Mouse (Mus musculus): ENCODE measurements around the gene Dcun1d2. TPM values are rescaled to one million over a fixed set of nuclear protein-coding genes. Genes with fewer than 3 reads are reported as not detected.

Dcun1d2 gene
- polyA plus RNA-seq, 1 experiment from 2014 or later, result 33.4 TPM

Other genes with a start within 250 kb of the Dcun1d2 start
- gene Proz, start 227.2 kb downstream of the Dcun1d2 start, polyA plus RNA-seq (2014; fragmentation: Nextera tagmentation; extraction: Ambion mirVana), result 1.3 and 1.6 TPM in 2 replicates
- gene Pcid2, start 182.7 kb downstream of the Dcun1d2 start, polyA plus RNA-seq (2014; fragmentation: Nextera tagmentation; extraction: Ambion mirVana), result 35.6 and 39.8 TPM in 2 replicates
- gene Cul4a, start 182.5 kb downstream of the Dcun1d2 start, polyA plus RNA-seq (2014; fragmentation: Nextera tagmentation; extraction: Ambion mirVana), result 66.4 and 72.0 TPM in 2 replicates
- 267 and 274 TPM in 2 replicates for gene Lamp1, start 129.0 kb downstream of the Dcun1d2 start, polyA plus RNA-seq (2014; fragmentation: Nextera tagmentation; extraction: Ambion mirVana)
- 25.8 and 27.6 TPM in 2 replicates for gene Grtp1, start 87.5 kb downstream of the Dcun1d2 start, polyA plus RNA-seq (2014; fragmentation: Nextera tagmentation; extraction: Ambion mirVana)
- not detected in 2 replicates for gene Adprhl1, start 34.0 kb downstream of the Dcun1d2 start, polyA plus RNA-seq (2014; fragmentation: Nextera tagmentation; extraction: Ambion mirVana)
- 30.7 and 46.9 TPM in 2 replicates for gene Tmco3, start 59 bp upstream of the Dcun1d2 start, polyA plus RNA-seq (2014; fragmentation: Nextera tagmentation; extraction: Ambion mirVana)
- 145 and 146 TPM in 2 replicates for gene Tfdp1, start 50.6 kb upstream of the Dcun1d2 start, polyA plus RNA-seq (2014; fragmentation: Nextera tagmentation; extraction: Ambion mirVana)
- not detected in 2 replicates for gene Atp4b, start 108.7 kb upstream of the Dcun1d2 start, polyA plus RNA-seq (2014; fragmentation: Nextera tagmentation; extraction: Ambion mirVana)
- gene Grk1, start 117.0 kb upstream of the Dcun1d2 start, polyA plus RNA-seq (2014; fragmentation: Nextera tagmentation; extraction: Ambion mirVana), result 0.04 TPM in 1 of 2 replicates, not detected in the other
- gene Tmem255b, start 147.1 kb upstream of the Dcun1d2 start, polyA plus RNA-seq (2014; fragmentation: Nextera tagmentation; extraction: Ambion mirVana), result not detected in 2 replicates
- 9.7 and 12.5 TPM in 2 replicates for gene Gas6, start 206.4 kb upstream of the Dcun1d2 start, polyA plus RNA-seq (2014; fragmentation: Nextera tagmentation; extraction: Ambion mirVana)

Measured in forebrain, embryonic 14.5 days (tissue).